Mouse (Mus musculus): ENCODE data around the gene Fbxw21. TPM values are rescaled to one million over a fixed set of nuclear protein-coding genes. Genes with fewer than 3 reads are reported as not detected.
A peak's percentile ranks its signal among the peaks of the same experiment; 100 is the strongest.

The Fbxw21 gene
- polyA plus RNA-seq, 1 experiment from 2014 or later = not detected

GRCm38 (mm10) chr9:109097291-109097690, 64.5 kb downstream of the Fbxw21 start:
- Histone ChIP-seq H3K4me1 (replicated peaks) (peaks cover 56% of the 10 kb centered on the region), H3K27me3 (no peaks in the 10 kb centered on the region), H3K9me3 (no peaks in the 10 kb centered on the region), H3K27ac (peak overlapping the region; percentile 100), H3K9ac (replicated peaks) (peak overlapping the region; percentile 93), H3K4me3 (replicated peaks) (peak overlapping the region; percentile 73), H3K36me3 (peaks cover 42% of the 10 kb centered on the region), H3K4me2 (replicated peaks) (peak overlapping the region; percentile 99)
- ATAC-seq = no peak
- 15% methylated on average over 6 of the region's 6 CpGs for WGBS

- 11% methylated on average over 6 of the region's 6 CpGs for WGBS
- Histone ChIP-seq H3K27ac (peak overlapping the region; percentile 100), H3K27me3 (no peaks in the 10 kb centered on the region), H3K4me1 (replicated peaks) (peaks cover 56% of the 10 kb centered on the region), H3K9ac (replicated peaks) (peak overlapping the region; percentile 93), H3K36me3 (peaks cover 41% of the 10 kb centered on the region), H3K9me3 (no peaks in the 10 kb centered on the region), H3K4me3 (replicated peaks) (peak overlapping the region; percentile 73), H3K4me2 (replicated peaks) (peak overlapping the region; percentile 99)
- no peak for ATAC-seq
Measured at GRCm38 (mm10) chr9:109096856-109097255, 65.0 kb downstream of the Fbxw21 start.

- Histone ChIP-seq H3K27ac (peak overlapping the region; percentile 100), H3K27me3 (no peaks in the 10 kb centered on the region), H3K4me3 (replicated peaks) (peak overlapping the region; percentile 73), H3K9me3 (no peaks in the 10 kb centered on the region), H3K4me2 (replicated peaks) (peak overlapping the region; percentile 99), H3K4me1 (replicated peaks) (peaks cover 53% of the 10 kb centered on the region), H3K36me3 (peaks cover 41% of the 10 kb centered on the region), H3K9ac (replicated peaks) (peak overlapping the region; percentile 93)
- ATAC-seq = no peak
- WGBS = 6% methylated on average over 9 of the region's 9 CpGs
Measured at GRCm38 (mm10) chr9:109096251-109096661, 65.6 kb downstream of the Fbxw21 start.

GRCm38 (mm10) chr9:109095137-109095982, 66.5 kb downstream of the Fbxw21 start, which contains the start of gene Plxnb1:
Gene Plxnb1 (plus strand): TSS chr9:109095389.
- peaks cover 41% of the 10 kb centered on the region for H3K36me3 ChIP-seq
- peak within 1 kb of the TSS; percentile 73 for H3K4me3 ChIP-seq (replicated peaks)
- peak within 1 kb of the TSS; percentile 100 for H3K27ac ChIP-seq
- under 1% methylated on average over 94 of the region's 102 CpGs for WGBS
- H3K9me3 ChIP-seq = no peaks in the 10 kb centered on the region
- H3K4me2 ChIP-seq (replicated peaks) = peak within 1 kb of the TSS; percentile 99
- no peaks in the 10 kb centered on the region for H3K27me3 ChIP-seq
- peaks cover 53% of the 10 kb centered on the region for H3K4me1 ChIP-seq (replicated peaks)
- H3K9ac ChIP-seq (replicated peaks) = peak within 1 kb of the TSS; percentile 93
- peak; percentile 69 for ATAC-seq

- Histone ChIP-seq H3K4me1 (replicated peaks) (peaks cover 49% of the 10 kb centered on the region), H3K4me2 (replicated peaks) (peak overlapping the region; percentile 99), H3K36me3 (peaks cover 41% of the 10 kb centered on the region), H3K9ac (replicated peaks) (peak overlapping the region; percentile 93), H3K9me3 (no peaks in the 10 kb centered on the region), H3K4me3 (replicated peaks) (peak overlapping the region; percentile 73), H3K27ac (peak overlapping the region; percentile 100), H3K27me3 (no peaks in the 10 kb centered on the region)
- under 1% methylated on average over 21 of the region's 21 CpGs for WGBS
- ATAC-seq = no peak
Measured at GRCm38 (mm10) chr9:109094553-109095136, 67.2 kb downstream of the Fbxw21 start.

- WGBS = 24% methylated on average over 11 of the region's 11 CpGs
- H3K4me1 ChIP-seq (replicated peaks) = peaks cover 42% of the 10 kb centered on the region
- no peaks in the 10 kb centered on the region for H3K9me3 ChIP-seq
- peak overlapping the region; percentile 99 for H3K4me2 ChIP-seq (replicated peaks)
- peak overlapping the region; percentile 93 for H3K9ac ChIP-seq (replicated peaks)
- no peak for ATAC-seq
- H3K27ac ChIP-seq = peak overlapping the region; percentile 100
- no peaks in the 10 kb centered on the region for H3K27me3 ChIP-seq
- peaks cover 40% of the 10 kb centered on the region for H3K36me3 ChIP-seq
- H3K4me3 ChIP-seq (replicated peaks) = peak overlapping the region; percentile 73
Measured at GRCm38 (mm10) chr9:109093786-109094552, 67.9 kb downstream of the Fbxw21 start.

- Histone ChIP-seq H3K4me3 (replicated peaks) (no peak overlapping the region), H3K4me2 (replicated peaks) (no peak overlapping the region), H3K27me3 (no peaks in the 10 kb centered on the region), H3K27ac (peak overlapping the region; percentile 11; the same call in 1 of the 2 replicates), H3K9ac (replicated peaks) (no peak overlapping the region), H3K4me1 (replicated peaks) (peaks cover 31% of the 10 kb centered on the region), H3K9me3 (no peaks in the 10 kb centered on the region), H3K36me3 (peaks cover 36% of the 10 kb centered on the region)
- no peak for ATAC-seq
- 24% methylated on average over 6 of the region's 6 CpGs for WGBS
Measured at GRCm38 (mm10) chr9:109092799-109093198, 69.0 kb downstream of the Fbxw21 start.

GRCm38 (mm10) chr9:109091802-109092201, 70.0 kb downstream of the Fbxw21 start:
- 92% methylated on average over 8 of the region's 8 CpGs for WGBS
- Histone ChIP-seq H3K4me3 (replicated peaks) (no peak overlapping the region), H3K9me3 (no peaks in the 10 kb centered on the region), H3K4me1 (replicated peaks) (peaks cover 21% of the 10 kb centered on the region), H3K9ac (replicated peaks) (no peak overlapping the region), H3K27me3 (no peaks in the 10 kb centered on the region), H3K36me3 (peaks cover 36% of the 10 kb centered on the region), H3K27ac (no peak overlapping the region), H3K4me2 (replicated peaks) (no peak overlapping the region)
- ATAC-seq = no peak

- Histone ChIP-seq H3K4me3 (replicated peaks) (no peak overlapping the region), H3K4me2 (replicated peaks) (no peak overlapping the region), H3K4me1 (replicated peaks) (peaks cover 14% of the 10 kb centered on the region), H3K9me3 (no peaks in the 10 kb centered on the region), H3K9ac (replicated peaks) (no peak overlapping the region), H3K27ac (no peak overlapping the region), H3K27me3 (no peaks in the 10 kb centered on the region), H3K36me3 (peaks cover 36% of the 10 kb centered on the region)
- WGBS = 49% methylated on average over 15 of the region's 15 CpGs
- ATAC-seq = no peak
Measured at GRCm38 (mm10) chr9:109090446-109090845, 71.4 kb downstream of the Fbxw21 start.

Data from midbrain, embryonic 13.5 days (tissue).